Mouse (Mus musculus) olfactory bulb, adult 2 months (tissue): ENCODE data around the gene Ralgapa2.

ENCODE experiments used
- CTCF ChIP-seq: fragments of 200-500 bp; IDR thresholded peaks from 2 replicates; pipeline ENCODE4 v1.5.1; 2012; ENCODE audit warnings: low read depth, mild to moderate bottlenecking, low read length, moderate library complexity; ENCODE audit not compliant: insufficient read depth
- POLR2A ChIP-seq: fragments of 200-500 bp; IDR thresholded peaks from 2 replicates; pipeline ENCODE4 v1.6.1; 2012; ENCODE audit warnings: mild to moderate bottlenecking, low read depth, low read length, moderate library complexity; ENCODE audit not compliant: insufficient read depth

GRCm38 (mm10) chr2:146310291-146310690 is 201.9 kb downstream of the Ralgapa2 start:
- TF ChIP-seq CTCF (no peak), POLR2A (no peak)
